In the genomic region with DNA sequence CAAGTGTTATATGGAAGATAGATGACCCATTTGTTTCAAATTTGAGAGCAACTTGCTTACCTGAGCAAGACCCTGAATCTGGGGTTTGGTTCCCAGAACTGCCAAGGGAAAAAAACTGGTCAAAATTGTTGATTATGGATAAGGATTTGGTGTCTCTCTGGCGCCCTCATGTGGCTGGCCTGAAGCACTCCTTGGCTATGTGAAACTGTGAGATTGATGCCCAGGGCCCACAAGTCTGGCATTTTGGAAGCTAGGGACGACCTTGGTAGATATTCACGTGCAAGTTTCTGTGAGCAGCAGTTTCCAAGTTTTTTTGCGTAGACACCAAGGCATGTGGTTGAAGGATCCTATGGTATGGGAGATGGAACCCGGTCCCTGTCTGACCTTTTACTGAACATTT, we compare ENCODE assay signal across 8 mouse cellular contexts. TPM values are rescaled to one million over a fixed set of nuclear protein-coding genes. Genes with fewer than 3 reads are reported as not detected.
DNase-seq lines count a peak whose midpoint lies in the region; ATAC-seq and TF ChIP-seq lines count a peak whose summit lies in the region.

No protein-coding gene starts in this region.

- WGBS in lung, postnatal 0 days, result 11% methylated on average over 5 of the region's 5 CpGs

- TF ChIP-seq CTCF in MEL (IDR thresholded peaks at IDR 0.05 in 2 of 3, conservative IDR thresholded peaks at IDR 0.05 in 1 of 3; ENCODE audit: control insufficient read depth in 1 of 3, insufficient read depth in 1 of 3, low read depth in 2 of 3, low read length in 3 of 3, poor library complexity in 1 of 3, severe bottlenecking in 1 of 3), result peak in 2 of 3 experiments; percentile 88 to 93; a peak in 4 of 6 replicates
- TF ChIP-seq CTCF in lung, postnatal 0 days (IDR thresholded peaks at IDR 0.05), result peak; percentile 92

- H3K27me3 ChIP-seq in MEL (ENCODE audit: control insufficient read depth in 1 of 2, insufficient read depth in 2 of 2, low read length in 2 of 2), result no peaks in the 10 kb centered on the region
- no peaks in the 10 kb centered on the region for H3K27me3 ChIP-seq in lung, postnatal 0 days (replicated peaks; ENCODE audit: insufficient read depth, low read length)

- no peak overlapping the region for H3K4me2 ChIP-seq in lung, postnatal 0 days (replicated peaks; ENCODE audit: low read depth, low read length)

- no peak overlapping the region for H3K27ac ChIP-seq in MEL (ENCODE audit: control insufficient read depth, low read depth, low read length)
- H3K27ac ChIP-seq in lung, postnatal 0 days (ENCODE audit: low read length), result no peak overlapping the region

- no peaks in the 10 kb centered on the region for H3K79me2 ChIP-seq in MEL (ENCODE audit: control insufficient read depth, insufficient read depth, low read length, poor library complexity)

- intact Hi-C loops in heart, postnatal 25 days (cut with DNase I), result loop anchor here (5.0 kb wide), 2 partner anchors 73 to 1497 kb away; no protein-coding TSS in a partner anchor

- H3K9ac ChIP-seq in MEL (ENCODE audit: control insufficient read depth, low read depth, low read length, poor library complexity, severe bottlenecking), result peak overlapping the region; percentile 39
- H3K9ac ChIP-seq in lung, postnatal 0 days (replicated peaks; ENCODE audit: low read depth), result no peak overlapping the region

- TF ChIP-seq RAD21 in MEL (IDR thresholded peaks at IDR 0.05; ENCODE audit: low read depth, low read length), result no peak

- peaks cover 0 to 28% of the 10 kb centered on the region in 2 experiments; a peak in 2 of 4 replicates for H3K36me3 ChIP-seq in MEL (ENCODE audit: control insufficient read depth in 1 of 2, insufficient read depth in 2 of 2, low read length in 2 of 2)
- no peaks in the 10 kb centered on the region for H3K36me3 ChIP-seq in lung, postnatal 0 days (ENCODE audit: insufficient read depth, low read length)

- peak; percentile 94 for DNase-seq in MEL (ENCODE audit: low read depth, low spot score)
- DNase-seq in c-Kit-negative CD71-positive TER-119-positive erythroid progenitor cells, embryonic 14.5 days (ENCODE audit: low read depth, low spot score), result peak; percentile 81
- peak; percentile 67 for DNase-seq in fibroblast of lung, adult 2 months (ENCODE audit: low read depth)
- peak; percentile 28 for DNase-seq in heart, postnatal 25 days (ENCODE audit: low spot score)
- peak; percentile 68 for DNase-seq in layer of hippocampus, adult 9-10 months (ENCODE audit: low spot score)
- DNase-seq in lung, postnatal 0 days (ENCODE audit: low spot score), result peak; percentile 86
- peak; percentile 94 for DNase-seq in retina, embryonic 14.5 days (ENCODE audit: low spot score)
- peak; percentile 55 to 66 for DNase-seq in urinary bladder, postnatal 36 days (ENCODE audit: low spot score in 2 of 2)

- TF ChIP-seq POLR2A in MEL (IDR thresholded peaks at IDR 0.05; ENCODE audit: control insufficient read depth in 1 of 2, insufficient read depth in 1 of 2, low read depth in 1 of 2, low read length in 2 of 2, poor library complexity in 1 of 2), result no peak

- H3K9me3 ChIP-seq in MEL (replicated peaks; ENCODE audit: insufficient read depth, low read length), result no peaks in the 10 kb centered on the region
- no peaks in the 10 kb centered on the region for H3K9me3 ChIP-seq in lung, postnatal 0 days (ENCODE audit: low read length)

- peak; percentile 27; the same call in 1 of the 2 replicates for ATAC-seq in lung, postnatal 0 days

- no peak for TF ChIP-seq EP300 in MEL (IDR thresholded peaks at IDR 0.05; ENCODE audit: low read depth in 1 of 2, low read length in 2 of 2)
- no peak for TF ChIP-seq EP300 in lung, postnatal 0 days (IDR thresholded peaks at IDR 0.05)

- H3K4me1 ChIP-seq in MEL (ENCODE audit: control insufficient read depth in 1 of 2, insufficient read depth in 2 of 2, low read length in 2 of 2), result peaks cover 6 to 13% of the 10 kb centered on the region in 2 experiments
- no peaks in the 10 kb centered on the region for H3K4me1 ChIP-seq in lung, postnatal 0 days (ENCODE audit: insufficient read depth, low read depth, low read length)

- H3K4me3 ChIP-seq in MEL (ENCODE audit: control insufficient read depth in 1 of 2, insufficient read depth in 1 of 2, low read depth in 2 of 2, low read length in 2 of 2), result peak overlapping the region; percentile 24 to 49
- no peak overlapping the region for H3K4me3 ChIP-seq in lung, postnatal 0 days (ENCODE audit: low read depth, low read length)

TF ChIP-seq in MEL, 35 proteins besides CTCF, POLR2A, EP300 and RAD21:
- TF ChIP-seq GATA1 (IDR thresholded peaks at IDR 0.05; ENCODE audit: low read depth, low read length) (peak; percentile 66), ZMIZ1 (IDR thresholded peaks at IDR 0.05; ENCODE audit: low read depth, low read length) (no peak), ELF1 (IDR thresholded peaks at IDR 0.05; ENCODE audit: low read depth, low read length) (no peak), MYB (IDR thresholded peaks at IDR 0.05; ENCODE audit: low read depth, low read length) (no peak), MAX (IDR thresholded peaks at IDR 0.05; ENCODE audit: low read length) (no peak), TBP (IDR thresholded peaks at IDR 0.05; ENCODE audit: low read depth, low read length) (peak; percentile 73)

RNA-seq across cellular contexts. Expression of gene Hist1h4h, which starts 6.2 kb away (rescaled TPM):
- 5,750 and 5,753 TPM in 2 replicates for total RNA-seq in MEL (2012; rRNA removed)
- polyA plus RNA-seq in MEL (2012; ENCODE audit: insufficient read depth in 1 of 2, insufficient read length in 2 of 2, low read depth in 1 of 2, low replicate concordance in 2 of 2, missing spikeins in 1 of 2), result 1 to 10 TPM in 1 of 2 experiments, not detected in 1; 9.9 TPM
- 100 to 1,000 TPM; 272 to 334 TPM for total RNA-seq in heart, postnatal 25 days (2021)
- polyA plus RNA-seq in lung, postnatal 0 days (2015; fragmentation: Nextera tagmentation; extraction: Ambion mirVana), result 5.5 and 7.0 TPM in 2 replicates

RNA-seq across cellular contexts. Expression of gene Hist1h2af, which starts 9.1 kb away (rescaled TPM):
- 939 and 1,000 TPM in 2 replicates for total RNA-seq in MEL (2012; rRNA removed)
- 10 to 100 TPM in 1 of 2 experiments, not detected in 1; 64.3 TPM for polyA plus RNA-seq in MEL (2012; ENCODE audit: insufficient read depth in 1 of 2, insufficient read length in 2 of 2, low read depth in 1 of 2, low replicate concordance in 2 of 2, missing spikeins in 1 of 2)
- total RNA-seq in heart, postnatal 25 days (2021), result 10 to 100 TPM; 13.7 to 25.9 TPM
- polyA plus RNA-seq in lung, postnatal 0 days (2015; fragmentation: Nextera tagmentation; extraction: Ambion mirVana), result 1.3 and 1.7 TPM in 2 replicates

RNA-seq across cellular contexts. Expression of gene Hist1h3g, which starts 10.6 kb away (rescaled TPM):
- total RNA-seq in MEL (2012; rRNA removed), result 441 and 728 TPM in 2 replicates
- polyA plus RNA-seq in MEL (2012; ENCODE audit: insufficient read depth in 1 of 2, insufficient read length in 2 of 2, low read depth in 1 of 2, low replicate concordance in 2 of 2, missing spikeins in 1 of 2), result 1 to 10 TPM in 1 of 2 experiments, not detected in 1; 5.2 TPM
- total RNA-seq in heart, postnatal 25 days (2021), result 1 to 10 TPM; 3.4 to 4.1 TPM
- polyA plus RNA-seq in lung, postnatal 0 days (2015; fragmentation: Nextera tagmentation; extraction: Ambion mirVana), result 0.30 and 0.80 TPM in 2 replicates

RNA-seq across cellular contexts. Expression of gene Hist1h2bh, which starts 18.5 kb away (rescaled TPM):
- total RNA-seq in MEL (2012; rRNA removed), result 275 and 350 TPM in 2 replicates
- under 1 TPM in 1 of 2 experiments, not detected in 1; 0.70 TPM for polyA plus RNA-seq in MEL (2012; ENCODE audit: insufficient read depth in 1 of 2, insufficient read length in 2 of 2, low read depth in 1 of 2, low replicate concordance in 2 of 2, missing spikeins in 1 of 2)
- total RNA-seq in heart, postnatal 25 days (2021), result 1 to 10 TPM; 1.4 to 1.9 TPM
- 0.12 TPM in 1 of 2 replicates, not detected in the other for polyA plus RNA-seq in lung, postnatal 0 days (2015; fragmentation: Nextera tagmentation; extraction: Ambion mirVana)

RNA-seq across cellular contexts. Expression of gene Hist1h3f, which starts 19.2 kb away (rescaled TPM):
- 541 and 709 TPM in 2 replicates for total RNA-seq in MEL (2012; rRNA removed)
- polyA plus RNA-seq in MEL (2012; ENCODE audit: insufficient read depth in 1 of 2, insufficient read length in 2 of 2, low read depth in 1 of 2, low replicate concordance in 2 of 2, missing spikeins in 1 of 2), result 1 to 10 TPM in 1 of 2 experiments, not detected in 1; 1.2 TPM
- total RNA-seq in heart, postnatal 25 days (2021), result 10 to 100 TPM in 1 of 2 experiments, 1 to 10 TPM in 1; 6.4 to 10.6 TPM
- polyA plus RNA-seq in lung, postnatal 0 days (2015; fragmentation: Nextera tagmentation; extraction: Ambion mirVana), result 0.32 and 0.33 TPM in 2 replicates

Comparison
In these comparisons a context has a peak if more than half of its experiments do, and no peak if none do; other contexts are left out.
1. DNase-seq: peak in every context shown above with its lines; median percentile 94 in MEL; 94 in retina, embryonic 14.5 days; 86 in lung, postnatal 0 days; 81 in c-Kit-negative CD71-positive TER-119-positive erythroid progenitor cells, embryonic 14.5 days; 68 in layer of hippocampus, adult 9-10 months; 67 in fibroblast of lung, adult 2 months; 60 in urinary bladder, postnatal 36 days; 28 in heart, postnatal 25 days.
2. RNA of gene Hist1h4h, which starts 6.2 kb away (total RNA-seq): 5,750 to 5,753 TPM in MEL; 272 to 334 TPM in heart, postnatal 25 days; every median in the first group is over 10 times any median in the second.
3. RNA of gene Hist1h2af, which starts 9.1 kb away (total RNA-seq): 939 to 1,000 TPM in MEL; 13.7 to 25.9 TPM in heart, postnatal 25 days; every median in the first group is over 10 times any median in the second.
4. RNA of gene Hist1h3g, which starts 10.6 kb away (total RNA-seq): 441 to 728 TPM in MEL; 3.4 to 4.1 TPM in heart, postnatal 25 days; every median in the first group is over 10 times any median in the second.